Mouse (Mus musculus) right cerebral cortex, postnatal 14 days (tissue): Measurements from ENCODE around the gene Syt9.

Source experiments
- DNase-seq: peaks from one replicate; pipeline ENCODE4 v3.0.0; 2022

The Syt9 gene

GRCm38 (mm10) chr7:107370232-107371125 is at the start of gene Syt9:
Gene Syt9 (plus strand): TSS chr7:107370728.
- peak; percentile 31 for DNase-seq

- no peak for DNase-seq
These were observed 31.5 kb upstream of the Syt9 start for GRCm38 (mm10) chr7:107339013-107339412.

- no peak for DNase-seq
These were observed 30.9 kb upstream of the Syt9 start for GRCm38 (mm10) chr7:107339560-107340057.

- no peak for DNase-seq
These were observed 30.3 kb upstream of the Syt9 start for GRCm38 (mm10) chr7:107340221-107340620.

GRCm38 (mm10) chr7:107341519-107342190 is 28.9 kb upstream of the Syt9 start:
- no peak for DNase-seq

DNA sequence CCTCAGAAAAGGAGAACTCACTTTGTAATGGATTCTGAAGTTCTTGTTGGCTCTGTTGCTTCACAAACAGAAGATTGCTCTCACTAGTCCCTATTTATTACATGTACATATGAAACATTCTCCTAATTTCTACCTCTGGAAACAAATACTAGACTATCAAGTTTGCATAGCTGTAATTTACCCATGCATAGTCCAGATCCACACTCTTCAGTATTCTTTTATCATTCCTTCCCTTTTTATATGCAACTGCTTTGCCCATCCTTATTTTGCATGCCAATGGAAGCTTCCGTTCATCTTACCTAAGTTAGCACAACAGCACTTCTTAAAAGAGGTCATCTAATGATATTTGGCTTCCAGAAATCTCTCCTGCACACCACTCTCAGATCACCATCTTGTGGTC is 21.3 kb upstream of the Syt9 start:
- no peak for DNase-seq

DNA sequence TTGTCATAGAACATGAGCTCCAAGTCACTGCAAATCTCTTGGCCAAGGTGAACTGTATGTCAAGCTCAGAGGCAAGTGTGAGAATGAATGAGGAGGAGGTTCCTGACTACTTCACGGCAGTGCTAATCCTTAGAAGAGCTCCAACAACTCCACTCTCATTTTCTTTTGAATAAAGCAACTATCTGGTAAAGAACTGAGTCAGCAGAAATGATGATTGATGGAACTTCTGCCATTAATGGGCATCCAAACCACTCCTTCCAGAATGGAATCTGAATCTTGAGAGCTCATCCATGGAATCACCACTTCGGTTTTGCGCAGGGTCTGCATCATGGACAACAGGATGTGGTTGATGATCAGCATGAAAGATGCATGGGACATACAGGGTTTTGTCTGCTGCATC is 8.4 kb upstream of the Syt9 start:
- no peak for DNase-seq

DNA sequence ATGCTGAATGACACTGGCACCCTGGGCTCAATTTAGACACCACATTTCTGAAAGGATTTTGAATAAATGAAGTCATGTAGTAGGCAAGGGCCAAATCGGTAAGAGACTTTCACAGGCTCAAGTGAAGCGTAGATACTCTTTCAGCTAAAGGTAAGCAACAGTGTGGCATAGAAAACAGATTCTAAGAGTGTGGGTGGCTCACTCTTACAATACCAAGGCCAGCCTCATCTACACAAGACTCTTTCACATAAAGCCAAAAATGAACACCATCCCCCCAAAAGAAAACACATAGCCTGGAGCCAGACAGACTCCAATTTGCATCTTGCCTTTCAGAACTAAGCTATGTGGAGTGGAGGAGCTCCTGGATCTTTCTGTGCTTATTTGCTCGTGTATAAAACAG is 7.9 kb upstream of the Syt9 start:
- no peak for DNase-seq

DNA sequence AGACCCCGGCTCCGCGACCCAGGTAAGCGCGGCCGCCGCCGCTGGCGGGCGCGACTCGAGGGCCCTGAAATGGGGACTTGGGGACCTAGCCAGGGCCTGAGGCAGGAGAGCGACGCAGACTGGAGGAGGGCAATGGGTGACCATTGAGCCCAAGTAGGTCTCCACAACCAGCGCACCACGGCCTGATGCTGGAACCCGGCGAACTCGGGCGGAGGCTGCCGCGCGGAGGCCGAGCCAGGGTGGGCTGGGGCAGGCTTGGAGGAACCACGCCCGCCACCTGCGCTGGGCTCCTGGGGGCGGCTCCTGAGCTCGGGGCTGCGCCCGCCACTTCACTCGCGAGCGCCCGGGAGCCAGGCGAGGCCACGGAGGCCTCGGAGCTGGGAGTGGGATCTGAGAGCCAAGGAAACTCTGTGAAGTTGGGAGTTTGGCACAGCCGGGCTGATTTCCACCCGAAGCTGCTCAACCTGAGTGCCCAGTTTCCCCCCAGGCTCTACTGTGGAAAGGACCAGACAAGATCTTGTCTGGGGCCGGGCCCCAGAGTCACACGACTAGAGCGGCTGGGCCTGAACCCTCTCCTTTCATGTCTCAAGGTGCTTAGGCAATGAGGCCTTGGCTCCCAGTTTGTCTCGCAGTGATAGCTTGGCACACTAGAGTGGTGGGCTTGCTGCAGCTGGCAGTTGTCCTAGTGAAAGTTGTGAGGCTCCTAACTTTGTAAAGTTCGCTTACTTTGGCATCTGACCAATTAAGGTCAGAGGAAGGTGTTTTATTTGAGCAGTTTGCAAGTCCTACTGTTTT is 795 bp downstream of the Syt9 start:
- DNase-seq: peak; percentile 7

GRCm38 (mm10) chr7:107380562-107380961 is 10.0 kb downstream of the Syt9 start:
- no peak for DNase-seq

- no peak for DNase-seq
These were observed 19.1 kb downstream of the Syt9 start for GRCm38 (mm10) chr7:107389604-107390003.

GRCm38 (mm10) chr7:107392749-107393148 is 22.2 kb downstream of the Syt9 start:
- DNase-seq: no peak

GRCm38 (mm10) chr7:107400061-107400799 is 29.7 kb downstream of the Syt9 start:
- peak; percentile 48 for DNase-seq

GRCm38 (mm10) chr7:107403261-107403660 is 32.7 kb downstream of the Syt9 start:
- DNase-seq: no peak

- DNase-seq: no peak
These were observed 44.4 kb downstream of the Syt9 start for GRCm38 (mm10) chr7:107414928-107415327.

DNA sequence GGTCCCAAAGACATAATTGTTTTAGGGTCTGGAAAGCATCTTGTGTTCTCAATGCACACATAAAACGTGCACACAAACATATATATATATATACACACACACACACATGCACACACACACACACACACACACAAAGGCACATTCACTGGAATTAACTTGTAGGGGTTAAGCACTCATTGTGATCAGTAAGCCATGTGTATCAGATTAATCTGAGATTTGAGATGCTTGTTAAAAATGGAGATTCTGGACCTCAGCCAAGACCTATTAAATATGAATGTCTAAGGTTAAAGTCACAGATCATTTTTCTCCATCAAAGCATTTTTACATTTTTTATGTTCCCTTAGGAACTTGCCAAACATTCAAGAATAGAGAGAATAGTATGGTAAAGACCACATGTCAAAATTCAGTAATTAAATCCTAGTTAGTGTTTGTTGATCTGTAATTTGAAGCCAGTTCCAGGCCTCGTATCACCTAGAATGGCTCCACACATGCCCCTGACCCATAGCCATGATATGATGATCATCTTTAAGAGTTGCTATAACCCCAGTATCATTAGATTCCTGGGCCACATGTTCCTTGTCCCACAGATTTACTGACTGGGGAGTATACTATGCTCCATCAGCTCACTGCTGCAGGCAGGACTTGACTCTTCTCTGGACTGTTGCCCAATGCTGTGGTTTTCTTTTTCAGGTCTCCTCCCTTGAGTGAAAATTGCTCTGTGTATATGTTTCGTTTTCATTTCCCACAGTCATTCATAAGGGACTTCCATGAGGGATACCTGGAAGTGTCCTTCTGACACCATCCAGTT is 46.7 kb downstream of the Syt9 start:
- no peak for DNase-seq

DNA sequence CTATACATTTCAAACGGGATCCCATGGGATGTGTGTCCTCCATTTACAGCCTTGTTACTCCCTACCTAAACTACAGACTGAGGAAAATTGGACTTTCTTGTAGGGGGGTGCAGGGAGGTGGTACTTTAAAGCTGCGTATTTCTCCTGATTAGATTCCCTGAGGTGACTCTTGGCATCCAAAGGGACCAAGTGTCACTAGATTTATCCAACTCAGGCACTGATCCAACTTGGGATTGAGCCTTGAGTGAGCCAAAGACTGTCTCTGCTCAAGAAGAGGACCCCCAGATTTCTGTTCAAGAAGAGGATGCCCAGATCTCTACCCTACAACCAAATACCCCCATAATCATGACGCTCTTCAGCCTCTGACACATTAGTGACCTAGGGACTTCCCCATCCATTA is 66.9 kb downstream of the Syt9 start:
- no peak for DNase-seq

DNA sequence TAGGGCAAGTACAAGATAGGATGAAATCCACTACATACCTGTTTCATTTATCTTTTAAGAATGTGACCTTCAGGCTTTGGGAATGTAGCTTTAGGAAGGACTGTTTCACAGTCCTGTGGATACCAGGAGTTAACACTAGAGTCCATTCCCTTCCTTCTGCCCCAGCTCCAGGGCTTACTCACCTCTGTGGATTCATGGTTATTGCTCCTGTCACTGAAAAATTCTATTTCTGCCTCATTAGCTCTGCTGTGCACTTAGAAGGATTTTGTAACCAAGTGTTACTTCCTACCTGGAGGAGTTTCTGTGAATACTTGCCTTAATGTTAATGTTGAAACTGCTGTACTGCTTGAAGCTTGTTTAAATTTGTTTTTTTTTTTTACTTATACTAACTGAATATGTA is 74.1 kb downstream of the Syt9 start:
- DNase-seq: no peak

DNA sequence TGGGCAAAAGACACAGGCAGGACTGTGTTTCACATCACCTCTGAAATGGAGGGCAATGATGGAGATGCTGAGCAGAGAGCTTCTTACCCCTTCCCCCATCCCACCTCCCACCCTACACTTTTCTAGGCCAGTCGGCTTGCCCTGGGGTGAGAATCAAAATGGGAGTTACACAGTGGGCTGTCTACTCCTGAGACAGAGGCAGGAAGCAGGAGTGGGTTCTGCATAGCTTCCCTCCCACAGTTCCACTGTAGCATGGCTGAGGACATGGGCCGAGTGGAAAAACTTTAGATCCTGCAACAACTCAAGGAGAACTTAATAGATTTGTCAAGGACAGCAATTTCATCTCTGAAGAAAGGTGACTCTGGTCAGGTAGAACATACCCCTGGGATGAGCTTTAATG is 84.1 kb downstream of the Syt9 start:
- no peak for DNase-seq

- no peak for DNase-seq
These were observed 84.6 kb downstream of the Syt9 start for GRCm38 (mm10) chr7:107455118-107455521.

DNA sequence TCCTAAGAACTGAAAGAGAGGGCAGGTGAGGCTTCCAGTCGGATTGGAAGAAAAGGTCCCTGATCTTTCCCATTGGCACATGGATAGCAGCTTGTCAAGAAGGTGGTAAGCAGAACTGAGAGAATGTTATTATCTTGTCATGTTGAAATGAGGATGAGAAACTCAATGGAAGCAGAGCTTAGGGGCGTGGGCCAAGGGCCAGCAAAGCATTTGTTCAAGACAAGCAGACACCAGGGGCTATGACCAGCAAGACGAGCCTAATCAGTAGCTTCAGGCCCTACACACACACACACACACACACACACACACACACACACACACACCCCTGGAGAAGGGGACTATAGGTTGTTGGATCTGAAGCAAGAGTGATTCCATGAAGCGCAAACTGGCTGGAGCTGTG is 90.6 kb downstream of the Syt9 start:
- no peak for DNase-seq
